Mouse (Mus musculus) bone marrow, adult 2 months (tissue): ENCODE data around the gene Prkcq. TPM values are rescaled to one million over a fixed set of nuclear protein-coding genes. Genes with fewer than 3 reads are reported as not detected.

Experiments
- H3K27ac ChIP-seq: fragments of 200-500 bp; 2 replicates; pipeline ENCODE4 v1.5.1; 2012; ENCODE audit warnings: low read depth, mild to moderate bottlenecking, control low read depth, inconsistent platforms, low read length; ENCODE audit not compliant: control insufficient read depth, poor library complexity, insufficient read depth
- H3K4me1 ChIP-seq: fragments of 200-500 bp; 2 replicates; pipeline ENCODE4 v1.6.1; 2011; ENCODE audit warnings: low read length; ENCODE audit not compliant: control insufficient read depth, insufficient read depth
- H3K4me3 ChIP-seq: fragments of 200-500 bp; replicated peaks from 2 replicates; pipeline ENCODE3; 2011; ENCODE audit warnings: mild to moderate bottlenecking, low read depth, low read length, control low read depth; ENCODE audit not compliant: control insufficient read depth
- CTCF ChIP-seq: fragments of 200-500 bp; IDR thresholded peaks from 2 replicates; pipeline ENCODE4 v1.5.1; 2011; ENCODE audit warnings: low read length, control low read depth; ENCODE audit not compliant: control insufficient read depth, insufficient read depth
- POLR2A ChIP-seq: fragments of 200-500 bp; IDR thresholded peaks from 2 replicates; pipeline ENCODE4 v1.6.1; 2011; ENCODE audit warnings: low read depth, mild to moderate bottlenecking, control low read depth, low read length, borderline replicate concordance; ENCODE audit not compliant: control insufficient read depth
- WGBS: fragments of 180-500 bp; shearing (Covaris S2); methylation state at CpG from one replicate; pipeline ENCODE4 v1.1.7; 2018; 5-methylcytosine and 5-hydroxymethylcytosine counted together
- polyA plus RNA-seq: library from polyadenylated mRNA; stranded (reverse); fragments of >200 nt; gene quantifications from 2 replicates; pipeline ENCODE4 v1.2.4, GENCODE M21; 2011; ENCODE audit warnings: low replicate concordance; ENCODE audit not compliant: missing spikeins, insufficient read depth, insufficient read length

The Prkcq gene
- polyA plus RNA-seq: 12.8 and 25.8 TPM in 2 replicates

DNA sequence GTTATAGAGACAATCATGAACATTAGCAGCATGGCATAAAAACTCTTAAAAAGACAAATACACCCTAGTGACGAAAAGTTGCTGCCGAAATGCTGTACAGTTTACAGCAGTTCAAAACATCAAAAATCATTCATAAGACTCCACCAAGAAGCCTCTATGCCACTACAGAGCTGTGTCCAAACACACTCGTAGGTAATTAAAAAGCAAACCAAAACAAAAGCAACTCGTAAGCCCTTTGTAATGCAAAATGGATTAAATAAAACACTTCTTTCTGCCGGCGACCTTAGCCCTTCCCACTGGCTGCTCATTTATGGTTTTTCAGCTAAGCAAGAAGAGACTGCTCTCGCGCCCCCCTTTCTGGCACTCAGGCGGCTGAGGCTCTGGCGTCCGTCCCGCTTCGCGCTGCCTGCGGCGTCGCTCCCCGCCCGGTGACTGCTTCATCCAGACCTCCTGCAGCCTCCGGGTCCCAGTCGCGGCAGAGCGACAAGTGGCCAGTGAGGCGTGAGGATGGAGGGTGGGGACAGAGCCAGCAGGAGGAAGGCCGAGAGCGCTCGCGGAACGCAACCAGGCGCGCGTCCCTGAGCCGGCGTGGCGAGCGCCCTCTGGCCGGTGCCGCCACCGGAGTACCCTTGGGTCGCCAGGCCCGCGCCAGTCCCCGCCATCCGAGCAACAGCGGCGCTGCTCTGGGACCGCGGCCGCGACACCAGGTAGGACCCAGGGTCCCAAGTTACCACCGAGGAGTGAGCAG is at the start of gene Prkcq:
Gene Prkcq, plus strand, starts transcription at position 355 of the 748 bp plus-strand sequence.
- Histone ChIP-seq H3K4me3 (peak within 1 kb of the TSS; percentile 68), H3K4me1 (no peaks in the 10 kb centered on the region), H3K27ac (peak within 1 kb of the TSS; percentile 89)
- under 1% methylated on average over 51 of the region's 51 CpGs for WGBS
- TF ChIP-seq POLR2A (peak; percentile 46; the same call in 1 of the 2 replicates), CTCF (no peak)

DNA sequence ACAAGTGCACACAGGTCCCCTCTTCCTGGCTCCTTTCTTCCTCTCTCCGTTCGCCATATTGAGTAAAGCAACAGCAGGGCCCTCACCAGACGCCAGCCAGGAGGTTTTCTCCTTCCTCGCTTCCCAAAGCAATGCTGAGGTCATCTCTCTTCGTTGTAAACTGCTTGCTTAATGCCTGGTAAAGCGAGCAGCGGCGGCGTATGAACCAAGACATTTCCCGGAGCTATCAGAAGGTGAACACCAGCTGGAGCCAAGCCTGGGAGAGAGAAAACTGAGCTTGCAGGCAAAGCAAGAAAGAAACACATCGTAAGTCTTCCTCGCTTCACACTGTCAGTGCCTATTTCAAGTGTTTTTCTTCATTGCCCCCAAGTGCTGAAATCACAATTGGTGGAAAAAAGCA is 41.0 kb upstream of the Prkcq start:
- Histone ChIP-seq H3K27ac (no peak overlapping the region), H3K4me1 (no peaks in the 10 kb centered on the region), H3K4me3 (no peak overlapping the region)
- no peak for TF ChIP-seq CTCF
- TF ChIP-seq POLR2A: no peak
- 84% methylated on average over 12 of the region's 12 CpGs for WGBS

DNA sequence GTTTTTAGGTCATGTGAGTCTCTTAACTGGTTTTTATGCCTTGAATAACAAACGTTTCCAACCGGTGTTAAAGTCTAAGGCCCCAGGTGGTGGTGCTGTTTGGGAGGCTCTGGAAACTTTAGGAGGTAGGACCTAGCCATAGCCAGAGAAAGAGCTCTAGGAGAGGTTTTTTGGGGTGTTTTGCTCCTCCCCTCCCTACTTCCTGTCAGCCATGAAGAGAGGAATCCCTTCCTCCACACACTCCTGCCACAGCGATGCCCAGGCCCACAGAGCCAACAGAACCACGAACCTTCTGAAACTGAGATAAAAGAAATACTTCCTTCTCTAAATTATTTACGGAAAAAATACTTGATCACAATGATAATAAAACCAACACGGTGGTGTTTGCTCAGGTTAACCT is 36.2 kb upstream of the Prkcq start:
- WGBS: 21% methylated on average over 6 of the region's 6 CpGs
- Histone ChIP-seq H3K27ac (no peak overlapping the region), H3K4me1 (no peaks in the 10 kb centered on the region), H3K4me3 (no peak overlapping the region)
- TF ChIP-seq POLR2A (no peak), CTCF (no peak)

DNA sequence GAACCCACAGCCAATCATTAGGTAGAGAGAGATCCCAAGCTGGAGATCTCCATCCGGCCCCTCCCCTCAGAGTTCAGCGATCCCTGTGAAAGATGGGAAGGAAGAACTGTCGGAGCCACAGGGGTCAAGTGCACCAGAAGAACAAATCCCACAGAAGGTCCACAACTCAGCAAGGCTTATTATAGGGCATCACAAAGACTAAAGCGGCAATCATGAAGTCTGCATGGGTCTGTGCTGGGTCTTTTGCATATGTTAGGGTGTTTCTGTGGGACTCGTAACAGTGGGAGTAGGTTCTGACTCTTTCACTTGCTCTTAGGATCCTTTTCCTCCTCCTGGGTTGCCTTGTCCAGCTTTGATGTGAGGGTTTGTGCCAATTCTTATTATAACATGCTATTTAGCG is 33.8 kb upstream of the Prkcq start:
- TF ChIP-seq CTCF (no peak), POLR2A (no peak)
- Histone ChIP-seq H3K27ac (no peak overlapping the region), H3K4me1 (no peaks in the 10 kb centered on the region), H3K4me3 (no peak overlapping the region)
- 86% methylated on average over 6 of the region's 6 CpGs for WGBS

DNA sequence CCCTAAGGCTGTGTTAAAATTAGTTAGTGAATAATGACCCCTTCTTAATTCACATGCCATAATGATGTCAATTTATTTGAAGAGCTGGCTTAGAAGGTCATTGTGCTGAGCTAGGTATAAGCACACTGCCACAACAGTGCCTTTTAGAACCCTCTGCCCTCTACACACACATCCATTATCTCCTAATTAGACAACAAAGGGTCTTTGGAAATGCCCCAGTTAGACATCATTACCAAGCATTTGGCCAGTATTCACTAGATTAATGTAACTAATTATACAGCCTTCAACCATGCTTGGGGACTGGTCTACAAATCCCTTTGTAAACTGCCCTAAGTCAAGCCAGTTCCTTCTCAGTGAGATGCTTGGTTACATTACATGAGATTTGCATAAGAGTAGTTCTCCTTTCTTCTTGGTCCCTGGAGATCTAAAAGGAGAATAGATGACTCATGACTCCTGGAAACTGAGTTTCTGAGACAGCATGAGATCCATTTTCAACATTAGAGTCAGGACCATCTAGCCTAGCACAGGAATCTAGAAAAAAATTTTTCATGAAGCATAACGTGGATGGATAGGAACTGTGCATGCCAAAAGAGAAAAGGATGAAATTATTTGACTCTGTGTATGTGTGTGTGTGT is 32.3 kb upstream of the Prkcq start:
- Histone ChIP-seq H3K27ac (no peak overlapping the region), H3K4me3 (no peak overlapping the region), H3K4me1 (no peaks in the 10 kb centered on the region)
- TF ChIP-seq CTCF (no peak), POLR2A (no peak)
- 54% methylated on average over 1 of the region's 1 CpGs for WGBS

DNA sequence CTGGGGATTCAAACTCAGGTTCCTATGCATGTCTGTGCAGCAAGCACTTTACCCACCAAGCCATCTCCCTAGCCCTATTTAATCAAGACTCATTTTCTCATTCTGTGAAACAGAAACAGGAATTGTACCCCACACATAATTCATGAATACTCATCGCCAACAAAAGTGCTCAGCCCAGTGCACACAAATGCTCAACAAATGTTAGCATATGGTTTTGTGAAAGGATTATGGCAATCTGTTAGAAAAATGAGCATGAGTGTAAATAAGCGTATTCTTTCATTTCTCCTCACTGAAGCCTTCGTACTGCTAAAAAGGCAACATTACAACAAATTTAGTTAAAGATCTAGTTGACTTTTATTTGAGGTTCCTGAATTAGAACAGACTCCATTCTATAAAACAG is 31.5 kb upstream of the Prkcq start:
- Histone ChIP-seq H3K4me1 (no peaks in the 10 kb centered on the region), H3K4me3 (no peak overlapping the region), H3K27ac (no peak overlapping the region)
- 82% methylated on average over 3 of the region's 3 CpGs for WGBS
- TF ChIP-seq CTCF (no peak), POLR2A (no peak)

DNA sequence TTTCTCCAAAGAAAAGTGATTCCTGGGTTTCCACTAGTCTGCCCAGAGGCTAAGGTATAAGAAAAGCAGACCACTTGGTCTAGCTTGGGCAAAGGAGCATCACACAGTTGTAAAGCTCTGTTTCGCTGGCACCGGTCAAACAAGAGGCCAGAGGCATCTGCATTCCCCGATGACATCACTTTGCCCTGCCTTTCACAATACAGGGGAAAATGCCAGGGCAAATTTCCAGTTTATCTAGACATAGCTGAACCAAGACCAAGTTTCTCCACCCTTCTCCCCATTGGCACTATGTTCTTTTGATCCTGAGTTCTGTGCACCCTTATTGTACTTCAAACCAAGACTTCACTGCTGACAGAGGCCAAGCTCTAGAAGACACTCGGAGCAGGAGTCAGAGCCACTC is 22.8 kb upstream of the Prkcq start:
- H3K27ac ChIP-seq: no peak overlapping the region
- no peak overlapping the region for H3K4me3 ChIP-seq
- TF ChIP-seq POLR2A: no peak
- no peak for TF ChIP-seq CTCF
- H3K4me1 ChIP-seq: no peaks in the 10 kb centered on the region
- WGBS: 91% methylated on average over 4 of the region's 4 CpGs

DNA sequence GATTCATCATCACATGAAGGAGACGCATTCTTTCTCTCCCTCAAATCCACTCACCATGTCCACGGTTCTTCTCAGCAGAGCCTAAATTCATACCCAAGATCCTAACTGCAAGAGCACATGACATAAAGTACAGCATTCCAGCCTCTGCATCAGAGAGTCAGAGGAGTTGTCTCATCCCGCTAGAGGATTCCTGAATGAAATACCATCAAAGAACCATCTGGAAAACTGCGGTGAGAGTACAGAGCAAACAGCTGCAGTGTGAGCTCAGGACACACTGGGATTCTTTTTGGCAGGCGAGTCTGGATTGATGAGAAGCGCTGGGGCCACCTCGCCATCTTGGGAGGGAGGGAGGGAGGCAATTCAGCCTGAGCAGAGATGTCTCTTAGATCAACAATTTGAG is 20.9 kb upstream of the Prkcq start:
- WGBS: 87% methylated on average over 7 of the region's 7 CpGs
- Histone ChIP-seq H3K27ac (no peak overlapping the region), H3K4me1 (no peaks in the 10 kb centered on the region), H3K4me3 (no peak overlapping the region)
- no peak for TF ChIP-seq POLR2A
- no peak for TF ChIP-seq CTCF
